ENCODE assay signal across 15 mouse cellular contexts in genomic region chr16:25528313-25528712, GRCm38 (mm10).
DNase-seq lines count a peak whose midpoint lies in the region; ATAC-seq lines count a peak whose summit lies in the region.
"Had no signal": no experiment of that assay in that cellular context is flagged by ENCODE, and none has a peak within 500 bp of the region (broad histone marks: within the 10 kb centered on the region; RNA-seq: fewer than 3 reads in every experiment).

No protein-coding gene starts in this region.

- DNase-seq in heart, adult 8-10 months (ENCODE audit: low spot score): peak; percentile 18
- DNase-seq in heart, postnatal 36 days: no peak
- DNase-seq in ZHBTc4 (ENCODE audit: low read depth, low spot score): peak; percentile 11
- DNase-seq in testis, postnatal 10 days (ENCODE audit: low spot score): no peak
- DNase-seq in cerebellum, adult 18-20 months: no peak
- DNase-seq: adrenal gland, postnatal 10 days; cerebellum, adult 11-12 months; cerebellum, adult 9-11 months; embryo, embryonic 11 days; gastrocnemius, adult 2 months; gastrocnemius, postnatal 25 days; heart, adult 2 months had no signal

- peak; percentile 80 for ATAC-seq in granulocyte monocyte progenitor cell, adult 5-6 weeks (replicated peaks; ENCODE audit: poor library complexity, severe bottlenecking)
- ATAC-seq: forebrain, embryonic 14.5 days; intestine, embryonic 16.5 days had no signal

- intact Hi-C loops in heart, postnatal 36 days (cut with DNase I): no loop called here

Comparison
In these comparisons a context has a peak if more than half of its experiments do, and no peak if none do; other contexts are left out.
1. DNase-seq: peak in heart, adult 8-10 months (single experiment) and ZHBTc4 (single experiment); none in heart, postnatal 36 days (0 of 2), testis, postnatal 10 days (single experiment) and cerebellum, adult 18-20 months (0 of 2).